Mouse (Mus musculus): ENCODE data around the gene Erich6.

DNA sequence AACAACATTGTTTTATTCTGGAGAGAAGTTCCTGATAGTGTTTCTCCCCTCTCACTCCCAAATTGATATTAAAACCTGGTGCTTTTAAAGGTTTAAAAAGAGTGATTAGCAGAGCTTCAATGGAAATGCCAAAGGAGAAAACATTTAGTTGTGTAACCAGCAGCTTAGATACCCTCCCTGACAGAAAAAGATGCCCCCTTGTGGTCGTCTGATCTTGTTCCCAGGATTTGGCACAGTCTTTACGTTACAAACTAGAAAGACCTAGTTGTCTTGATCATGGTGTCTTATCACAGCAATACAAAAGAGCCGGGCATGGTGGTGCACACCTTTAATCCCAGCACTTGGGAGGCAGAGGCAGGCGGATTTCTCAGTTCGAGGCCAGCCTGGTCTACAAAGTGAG is 16.9 kb upstream of the Erich6 start:
- TF ChIP-seq CTCF (IDR thresholded peaks at IDR 0.05; ENCODE audit: low read depth) = peak; percentile 49
- no peak for TF ChIP-seq EP300 (IDR thresholded peaks at IDR 0.05; ENCODE audit: low read depth)
